Mouse (Mus musculus) testis, adult 2 months (tissue): ENCODE measurements around the gene Rims1. TPM values are rescaled to one million over a fixed set of nuclear protein-coding genes. Genes with fewer than 3 reads are reported as not detected.

ENCODE experiments used
- H3K27ac ChIP-seq: fragments of 200-500 bp; 2 replicates; pipeline ENCODE4 v1.5.1; 2012; ENCODE audit warnings: low read depth, low read length; ENCODE audit not compliant: control insufficient read depth, insufficient read depth
- H3K27me3 ChIP-seq: fragments of 200-500 bp; 2 replicates; pipeline ENCODE4 v1.6.1; 2012; ENCODE audit warnings: mild to moderate bottlenecking, low read length, moderate library complexity; ENCODE audit not compliant: control insufficient read depth, insufficient read depth
- H3K36me3 ChIP-seq: fragments of 200-500 bp; 2 replicates; pipeline ENCODE4 v1.6.1; 2012; ENCODE audit warnings: mild to moderate bottlenecking, low read length; ENCODE audit not compliant: control insufficient read depth, insufficient read depth
- H3K4me1 ChIP-seq: fragments of 200-500 bp; 2 replicates; pipeline ENCODE4 v1.6.1; 2012; ENCODE audit warnings: low read length; ENCODE audit not compliant: control insufficient read depth, insufficient read depth
- H3K4me3 ChIP-seq: fragments of 200-500 bp; 2 replicates; pipeline ENCODE4 v1.5.1; 2012; ENCODE audit warnings: low read depth, mild to moderate bottlenecking, low read length, moderate library complexity, mixed read lengths; ENCODE audit not compliant: control insufficient read depth
- CTCF ChIP-seq: fragments of 200-500 bp; IDR thresholded peaks from 2 replicates; pipeline ENCODE4 v1.5.1; 2012; ENCODE audit warnings: low read depth, mild to moderate bottlenecking, inconsistent platforms, low read length, moderate library complexity; ENCODE audit not compliant: control insufficient read depth, insufficient read depth, insufficient replicate concordance
- POLR2A ChIP-seq: fragments of 200-500 bp; IDR thresholded peaks from 2 replicates; pipeline ENCODE4 v1.6.1; 2012; ENCODE audit warnings: low read depth, mild to moderate bottlenecking, inconsistent platforms, low read length, moderate library complexity; ENCODE audit not compliant: control insufficient read depth
- polyA plus RNA-seq: library from polyadenylated mRNA; depleted of rRNA; stranded (reverse); fragments of >200 nt; gene quantifications from 2 replicates; pipeline ENCODE4 v1.2.3, GENCODE M21; 2012

Gene Rims1
- polyA plus RNA-seq, 1 experiment = 0.30 TPM

DNA sequence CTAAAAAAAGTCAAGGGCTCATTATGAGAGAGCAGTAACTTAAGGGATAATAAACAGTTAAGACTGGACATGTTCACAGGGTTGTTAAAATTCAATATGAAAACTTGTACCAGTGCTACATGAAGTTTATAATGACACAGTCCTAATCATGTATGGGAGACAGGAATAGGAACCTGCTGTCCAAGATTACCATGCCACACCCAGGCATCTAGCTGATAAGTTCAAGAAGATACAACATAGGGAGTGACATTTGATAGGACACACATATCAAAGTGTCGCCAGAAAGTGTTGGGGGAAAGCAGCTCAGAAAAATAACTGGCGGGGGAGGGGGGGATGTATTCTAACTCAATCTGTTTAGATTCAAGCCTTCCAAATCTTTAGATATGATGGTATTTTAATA is 449.6 kb downstream of the Rims1 start:
- Histone ChIP-seq H3K4me3 (no peak overlapping the region), H3K4me1 (no peaks in the 10 kb centered on the region), H3K27ac (no peak overlapping the region), H3K27me3 (no peaks in the 10 kb centered on the region), H3K36me3 (no peaks in the 10 kb centered on the region)
- TF ChIP-seq POLR2A = no peak
- no peak for TF ChIP-seq CTCF

DNA sequence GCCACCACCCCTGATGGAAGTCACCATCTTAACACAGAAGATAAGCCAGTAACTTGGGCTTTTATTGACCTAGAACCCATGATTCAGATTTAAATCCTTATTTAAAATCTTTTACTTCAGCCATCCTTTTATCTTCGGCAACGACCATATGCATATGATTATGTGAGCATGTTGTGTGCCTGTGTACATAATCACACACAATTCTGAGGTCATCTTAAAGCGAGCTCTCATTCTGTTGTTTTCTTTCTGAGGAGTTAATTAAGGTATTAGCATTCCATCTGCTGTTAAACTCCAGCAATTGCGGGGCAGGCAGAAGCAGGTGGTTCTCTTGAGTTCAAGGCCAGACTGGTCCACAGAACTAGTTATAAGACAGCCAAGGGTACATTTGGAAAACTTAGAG is 452.1 kb downstream of the Rims1 start:
- Histone ChIP-seq H3K27me3 (no peaks in the 10 kb centered on the region), H3K36me3 (no peaks in the 10 kb centered on the region), H3K4me3 (no peak overlapping the region), H3K4me1 (no peaks in the 10 kb centered on the region), H3K27ac (no peak overlapping the region)
- no peak for TF ChIP-seq CTCF
- no peak for TF ChIP-seq POLR2A

DNA sequence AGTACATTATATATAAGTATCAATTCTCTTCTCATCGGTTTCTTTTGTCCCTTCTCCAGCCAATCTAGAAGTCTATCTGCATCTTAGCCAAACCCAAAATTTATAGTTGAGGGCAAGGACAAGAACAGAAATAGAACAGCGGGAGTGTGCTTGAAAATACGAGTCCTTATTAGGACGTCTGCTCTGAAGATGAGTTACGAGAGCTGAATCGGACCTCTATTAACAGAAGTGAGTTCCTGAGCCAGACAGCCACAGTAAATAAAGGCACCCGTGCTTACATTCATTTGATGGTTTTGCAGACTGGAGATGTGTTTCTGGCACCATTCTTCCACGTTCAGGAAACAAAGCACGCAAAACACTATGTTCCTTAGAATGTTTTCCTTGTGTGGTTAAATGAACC is 466.9 kb downstream of the Rims1 start:
- H3K4me1 ChIP-seq = no peaks in the 10 kb centered on the region
- H3K27ac ChIP-seq = no peak overlapping the region
- no peak for TF ChIP-seq POLR2A
- no peak for TF ChIP-seq CTCF
- no peak overlapping the region for H3K4me3 ChIP-seq
- no peaks in the 10 kb centered on the region for H3K27me3 ChIP-seq
- H3K36me3 ChIP-seq = no peaks in the 10 kb centered on the region

DNA sequence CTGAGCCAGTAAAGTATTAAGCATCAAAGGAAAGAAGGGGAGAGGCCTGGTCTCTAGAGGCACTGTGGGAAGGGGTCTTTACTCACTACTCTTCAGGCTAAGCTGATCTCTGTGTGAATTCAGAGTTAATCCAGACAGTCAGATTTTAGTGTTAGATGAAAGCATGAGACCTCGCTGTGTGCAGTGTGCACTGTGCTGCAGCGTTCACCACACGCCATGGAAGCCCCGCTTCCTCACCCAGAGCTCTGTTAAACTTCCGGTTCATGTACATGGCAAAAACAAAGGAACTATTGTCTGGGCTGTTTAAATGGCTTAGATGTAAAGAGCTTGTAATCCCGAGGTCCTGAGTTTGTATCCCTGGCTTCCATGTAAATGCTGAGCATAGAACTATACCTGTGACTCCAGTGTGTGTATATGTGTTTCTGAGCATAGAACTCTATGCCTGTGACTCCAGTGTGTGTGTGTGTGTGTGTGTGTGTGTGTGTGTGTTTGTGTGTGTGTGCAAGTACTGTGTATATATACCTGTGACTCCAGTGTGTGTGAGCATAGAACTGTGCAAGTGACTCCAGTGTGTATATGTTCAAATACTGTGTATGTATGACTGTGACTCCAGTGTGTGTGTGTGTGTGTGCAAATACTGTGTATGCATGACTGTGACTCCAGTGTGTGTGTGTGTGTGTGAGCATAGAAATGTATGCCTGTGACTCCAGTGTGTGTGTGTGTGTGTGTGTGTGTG is 484.7 kb downstream of the Rims1 start:
- no peak for TF ChIP-seq CTCF
- no peak for TF ChIP-seq POLR2A
- H3K27ac ChIP-seq = no peak overlapping the region
- no peak overlapping the region for H3K4me3 ChIP-seq
- no peaks in the 10 kb centered on the region for H3K36me3 ChIP-seq
- H3K4me1 ChIP-seq = no peaks in the 10 kb centered on the region
- H3K27me3 ChIP-seq = no peaks in the 10 kb centered on the region

DNA sequence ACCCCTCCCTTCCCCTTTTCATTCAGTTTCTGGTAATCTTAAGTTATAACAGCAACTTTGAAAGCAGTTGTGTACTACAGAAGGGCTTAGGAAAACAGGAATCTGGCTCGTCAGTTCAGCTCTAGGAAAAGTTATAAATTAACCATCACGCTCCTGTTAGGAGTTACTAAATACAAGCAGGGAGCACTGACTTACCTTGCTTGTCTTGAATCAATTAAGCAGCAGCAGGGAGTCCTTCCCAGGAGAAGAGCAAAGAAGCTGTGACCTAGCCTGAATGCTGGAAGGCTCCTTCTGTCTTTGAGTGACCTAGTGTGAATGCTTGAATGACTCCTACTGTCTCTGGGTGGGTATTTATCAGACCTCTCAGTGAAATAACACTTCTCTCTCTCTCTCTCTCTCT is 490.3 kb downstream of the Rims1 start:
- Histone ChIP-seq H3K27me3 (no peaks in the 10 kb centered on the region), H3K4me1 (no peaks in the 10 kb centered on the region), H3K4me3 (no peak overlapping the region), H3K36me3 (no peaks in the 10 kb centered on the region), H3K27ac (no peak overlapping the region)
- TF ChIP-seq POLR2A (no peak), CTCF (no peak)

DNA sequence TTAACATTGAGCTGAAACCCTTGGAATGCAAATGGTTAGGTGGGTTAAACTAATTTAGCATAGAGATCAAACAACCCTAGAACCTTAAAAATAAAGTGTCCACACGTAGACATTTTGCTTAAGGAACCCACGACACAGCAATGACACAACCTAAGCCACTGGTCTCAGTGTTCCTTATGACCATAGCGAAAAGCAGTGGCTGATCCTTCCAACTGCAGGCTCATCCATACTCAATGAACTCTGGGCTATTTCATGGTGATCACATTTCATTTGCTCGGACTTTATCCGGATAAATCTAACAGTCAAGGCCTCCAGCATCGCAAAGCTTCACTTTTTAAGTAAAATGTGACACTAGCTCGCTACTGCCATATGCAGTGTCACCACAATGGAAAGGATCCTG is 494.3 kb downstream of the Rims1 start:
- Histone ChIP-seq H3K36me3 (no peaks in the 10 kb centered on the region), H3K27me3 (no peaks in the 10 kb centered on the region), H3K4me3 (no peak overlapping the region), H3K4me1 (no peaks in the 10 kb centered on the region), H3K27ac (no peak overlapping the region)
- TF ChIP-seq CTCF (no peak), POLR2A (no peak)

DNA sequence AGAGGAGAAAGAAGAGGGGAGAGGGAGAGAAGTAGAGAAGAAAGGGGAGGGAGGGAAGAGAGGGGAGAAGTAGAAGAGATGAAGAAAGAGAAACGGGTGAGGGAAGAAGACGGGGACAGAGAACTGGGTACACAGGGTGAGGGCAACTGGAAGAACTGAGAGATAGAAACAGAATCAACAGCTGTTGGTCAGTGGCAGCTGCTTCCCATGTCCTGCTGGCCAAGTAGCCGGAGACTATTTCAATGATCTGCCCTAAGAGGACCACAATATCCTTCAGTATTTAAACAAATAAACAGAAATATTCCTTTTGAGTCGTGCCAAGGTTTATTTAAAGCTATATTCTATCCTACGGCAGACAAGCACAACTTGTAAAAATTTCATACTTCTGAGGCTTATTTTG is 499.3 kb downstream of the Rims1 start:
- Histone ChIP-seq H3K4me1 (no peaks in the 10 kb centered on the region), H3K36me3 (no peaks in the 10 kb centered on the region), H3K27ac (no peak overlapping the region), H3K27me3 (no peaks in the 10 kb centered on the region), H3K4me3 (no peak overlapping the region)
- TF ChIP-seq CTCF = no peak
- TF ChIP-seq POLR2A = no peak

DNA sequence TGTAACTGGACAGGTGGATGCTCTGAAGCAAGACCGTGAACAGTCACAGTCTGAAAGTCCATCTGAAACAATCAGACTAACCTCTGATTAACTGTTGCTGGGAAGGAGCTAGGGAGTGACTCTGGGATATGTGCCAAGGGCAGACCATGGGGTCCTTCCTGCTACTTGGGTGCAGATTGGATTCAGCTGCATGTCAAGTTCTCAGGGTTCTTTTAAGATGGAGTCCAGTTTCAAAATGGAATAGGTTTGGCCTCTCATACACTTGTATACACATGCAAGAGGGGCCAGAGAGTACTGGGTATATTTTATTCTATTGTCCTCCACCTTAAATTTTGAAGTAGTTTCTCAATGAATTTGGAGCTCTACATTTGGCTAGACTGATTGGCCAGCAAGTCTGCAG is 499.9 kb downstream of the Rims1 start:
- Histone ChIP-seq H3K36me3 (no peaks in the 10 kb centered on the region), H3K27ac (no peak overlapping the region), H3K4me1 (no peaks in the 10 kb centered on the region), H3K4me3 (no peak overlapping the region), H3K27me3 (no peaks in the 10 kb centered on the region)
- TF ChIP-seq CTCF (no peak), POLR2A (no peak)

DNA sequence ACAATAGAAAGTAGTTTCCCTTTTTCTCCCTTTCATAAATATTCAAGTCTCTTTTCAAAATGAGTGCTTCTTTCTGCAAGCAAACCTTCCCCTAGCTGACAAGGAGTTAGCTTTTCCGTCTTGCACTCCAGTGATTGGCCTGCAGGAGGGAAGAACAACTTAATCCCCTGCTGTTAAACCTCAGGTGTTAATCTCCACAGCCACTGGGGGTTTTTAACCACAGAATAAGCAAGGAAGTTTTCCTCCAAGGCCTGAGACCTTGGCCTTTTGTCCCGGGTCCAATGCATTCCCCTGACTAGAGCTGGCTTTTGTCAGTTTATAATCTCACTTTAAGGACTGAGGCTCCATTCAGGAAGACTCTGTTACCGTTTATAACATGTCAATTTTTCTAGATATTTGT is 511.8 kb downstream of the Rims1 start:
- Histone ChIP-seq H3K36me3 (no peaks in the 10 kb centered on the region), H3K4me3 (no peak overlapping the region), H3K27me3 (no peaks in the 10 kb centered on the region), H3K4me1 (no peaks in the 10 kb centered on the region), H3K27ac (no peak overlapping the region)
- no peak for TF ChIP-seq POLR2A
- TF ChIP-seq CTCF = no peak
